Mouse (Mus musculus): Measurements from ENCODE around the gene Krtap19-3.

The Krtap19-3 gene

DNA sequence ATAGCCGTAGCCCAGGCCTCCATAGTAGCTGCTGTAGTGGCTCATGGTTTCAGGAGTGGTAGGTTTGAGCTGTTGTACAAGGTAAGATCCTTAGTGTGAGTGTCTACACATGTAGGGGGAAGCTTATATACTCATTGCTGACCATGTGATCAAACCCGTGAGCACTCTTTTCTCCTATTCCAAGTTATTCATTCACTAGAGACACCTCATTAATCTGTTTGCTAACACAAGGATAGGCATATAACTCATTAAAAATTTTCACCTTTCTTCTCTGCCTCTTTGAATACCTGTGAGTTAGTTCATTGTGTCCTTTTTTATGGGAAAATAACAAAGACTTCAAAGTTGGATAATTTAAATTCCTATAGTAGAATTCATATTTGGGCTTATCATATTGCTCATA lies at the start of gene Krtap19-3:
TSS of gene Krtap19-3 (minus strand) at position 101 of the 400 bp plus-strand sequence.
- no peak for DNase-seq (ENCODE audit: low read depth, low spot score)

DNA sequence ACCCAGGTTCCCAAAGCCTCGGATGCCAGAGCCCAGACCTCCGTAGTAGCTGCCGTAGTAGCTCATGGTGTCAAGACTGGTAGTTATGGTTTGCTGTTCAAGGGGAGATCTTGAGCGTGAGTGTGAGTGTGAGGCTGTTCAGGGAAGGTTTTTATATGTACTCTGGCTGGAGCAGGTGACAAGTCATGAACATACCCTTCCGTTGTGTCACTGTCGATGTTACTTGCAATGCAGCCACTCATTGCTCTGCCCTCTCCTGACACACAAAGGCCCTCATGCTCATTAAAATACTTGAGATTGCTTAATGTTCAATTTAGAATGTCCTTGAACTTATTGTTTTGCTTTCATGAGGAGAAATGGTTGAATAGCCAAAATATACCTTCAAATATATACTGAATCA lies 18.5 kb upstream of the Krtap19-3 start, which contains the start of gene Krtap19-5:
TSS of gene Krtap19-5 (minus strand) at position 101 of the 400 bp plus-strand sequence.
- no peak for DNase-seq (ENCODE audit: low read depth, low spot score)

DNA sequence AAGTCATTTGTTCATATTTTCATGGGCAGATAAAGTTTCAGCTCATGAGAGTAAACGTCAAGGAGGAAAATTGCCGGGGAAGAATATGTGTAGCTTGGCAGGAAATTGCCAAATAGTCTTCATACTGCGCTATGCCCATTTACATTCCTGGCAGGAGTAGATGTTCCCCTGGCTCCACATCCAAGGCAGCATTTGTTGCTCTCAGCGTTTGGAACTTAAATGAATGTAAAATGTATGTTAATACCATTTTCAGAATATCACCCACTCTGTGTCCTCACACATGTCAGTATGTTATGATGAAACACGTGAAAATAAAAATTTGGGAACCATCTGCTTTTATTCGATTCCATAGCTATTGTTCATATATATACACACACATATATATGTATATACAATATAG lies 9.0 kb upstream of the Krtap19-3 start:
- DNase-seq (ENCODE audit: low read depth, low spot score) = peak; percentile 4

GRCm38 (mm10) chr16:88884989-88885388 lies 7.2 kb upstream of the Krtap19-3 start, which contains the start of gene Krtap19-4:
TSS of gene Krtap19-4 (minus strand) at chr16:88885089.
- DNase-seq (ENCODE audit: low read depth, low spot score) = no peak

DNA sequence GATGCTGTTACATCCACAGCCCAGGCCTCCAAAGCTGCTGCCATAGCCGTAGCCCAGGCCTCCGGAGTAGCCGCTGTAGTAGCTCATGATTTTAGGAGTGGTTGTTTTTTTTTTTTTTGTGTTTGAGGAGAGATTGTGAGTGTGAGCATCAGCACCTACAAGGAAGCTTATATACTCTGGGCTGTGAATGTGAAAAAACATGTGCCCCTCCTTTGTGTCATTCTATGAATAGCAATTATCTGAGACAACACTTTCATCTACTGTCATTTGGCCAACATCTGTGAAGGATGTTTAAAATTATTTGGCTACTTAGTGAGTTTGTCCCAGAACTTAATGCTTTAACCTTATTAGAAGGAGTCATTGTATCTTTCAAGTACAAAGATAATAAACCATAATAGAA lies 3.7 kb downstream of the Krtap19-3 start, which contains the start of gene Krtap19-2:
TSS of gene Krtap19-2 (minus strand) at position 101 of the 400 bp plus-strand sequence.
- DNase-seq (ENCODE audit: low read depth, low spot score) = no peak

DNA sequence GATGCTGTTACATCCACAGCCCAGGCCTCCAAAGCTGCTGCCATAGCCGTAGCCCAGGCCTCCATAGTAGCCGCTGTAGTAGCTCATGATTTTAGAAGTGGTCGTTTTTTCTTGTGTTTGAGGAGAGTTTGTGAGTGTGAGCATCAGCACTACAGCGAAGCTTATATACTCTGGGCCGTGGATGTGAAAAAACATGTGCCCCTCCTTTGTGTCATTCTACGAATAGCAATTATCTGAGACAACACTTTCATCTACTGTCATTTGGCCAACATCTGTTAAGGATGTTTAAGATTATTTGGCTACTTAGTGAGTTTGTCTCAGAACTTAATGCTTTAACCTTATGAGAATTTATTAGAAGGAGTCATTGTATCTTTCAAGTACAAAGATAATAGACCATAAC lies 8.5 kb downstream of the Krtap19-3 start, which contains the start of gene Krtap19-1:
TSS of gene Krtap19-1 (minus strand) at position 101 of the 400 bp plus-strand sequence.
- no peak for DNase-seq (ENCODE audit: low read depth, low spot score)

- no peak for DNase-seq (ENCODE audit: low read depth, low spot score)
Measured at GRCm38 (mm10) chr16:88864887-88865407, 12.9 kb downstream of the Krtap19-3 start.

DNA sequence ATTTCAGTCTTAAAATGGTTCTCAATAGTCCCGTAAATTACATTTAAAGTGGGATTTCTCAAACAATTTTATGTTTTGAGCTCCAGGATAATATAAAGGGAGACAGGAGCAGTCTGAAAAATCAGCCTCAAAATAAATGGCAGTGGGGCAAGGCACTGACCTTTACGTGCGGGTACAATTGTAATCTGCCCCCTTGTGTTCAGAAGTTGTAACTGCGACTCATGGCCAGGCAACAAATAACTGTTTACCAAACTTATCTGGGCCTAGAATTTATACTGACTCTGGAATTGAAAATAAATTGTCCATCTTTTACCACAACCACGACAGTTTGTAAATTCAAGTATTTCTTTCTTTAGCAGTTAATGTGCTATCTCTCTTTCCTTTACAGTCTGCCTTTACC lies 26.4 kb downstream of the Krtap19-3 start:
- peak; percentile 28 for DNase-seq (ENCODE audit: low read depth, low spot score)

DNA sequence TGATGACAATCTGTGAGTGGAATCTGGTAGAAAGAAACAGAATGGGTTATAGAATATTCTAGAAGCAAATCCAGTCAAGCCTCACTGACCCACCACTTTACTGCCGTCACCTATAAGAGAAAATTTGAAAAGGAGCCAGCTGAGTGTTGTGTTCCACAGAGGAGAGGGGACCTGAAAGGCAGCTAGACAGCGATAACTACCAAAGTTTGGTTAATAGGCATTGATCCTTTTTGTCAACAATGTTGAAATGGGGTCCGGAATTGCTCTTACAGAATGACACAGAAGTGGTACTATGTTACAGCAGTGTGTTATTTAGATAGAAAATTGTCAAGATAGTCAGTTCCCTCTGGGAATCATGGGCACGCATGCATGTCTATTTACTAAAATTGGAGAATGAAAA lies 29.3 kb downstream of the Krtap19-3 start:
- no peak for DNase-seq (ENCODE audit: low read depth, low spot score)

GRCm38 (mm10) chr16:88847363-88847762 lies 30.5 kb downstream of the Krtap19-3 start:
- no peak for DNase-seq (ENCODE audit: low read depth, low spot score)
